Mouse (Mus musculus): ENCODE data around the gene Nr1h3. TPM values are rescaled to one million over a fixed set of nuclear protein-coding genes. Genes with fewer than 3 reads are reported as not detected.

Gene Nr1h3
- polyA plus RNA-seq, 1 experiment from 2014 or later: 1.1 TPM

DNA sequence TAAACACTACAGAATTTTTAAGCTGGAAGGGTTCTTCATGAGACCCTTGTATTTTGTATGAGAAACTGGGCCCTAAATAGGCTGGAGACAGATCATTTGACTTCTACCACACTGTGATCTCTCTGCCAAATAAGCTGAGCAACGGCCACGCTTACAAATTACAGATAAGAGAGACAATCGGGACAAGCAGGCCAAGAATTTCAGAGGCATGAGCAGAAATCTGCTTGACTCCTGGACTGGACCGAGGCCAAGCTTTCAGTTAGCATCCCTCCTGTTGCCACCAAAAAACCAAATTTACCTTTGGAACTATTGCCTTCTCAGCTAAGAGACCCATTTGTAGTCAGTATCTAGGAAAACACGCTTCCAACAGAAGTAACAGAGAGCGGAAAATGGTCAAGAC, 42.0 kb downstream of the Nr1h3 start:
- no peak overlapping the region for H3K27ac ChIP-seq (ENCODE audit: low read depth, low read length)
- H3K9me3 ChIP-seq (ENCODE audit: control insufficient read depth, low read length): no peaks in the 10 kb centered on the region
- H3K4me2 ChIP-seq (ENCODE audit: low read depth): no peak overlapping the region
- WGBS: 96% methylated on average over 6 of the region's 6 CpGs
- H3K9ac ChIP-seq (ENCODE audit: low read length): no peak overlapping the region
- H3K27me3 ChIP-seq (ENCODE audit: control insufficient read depth, insufficient read depth, low read length): no peaks in the 10 kb centered on the region
- ATAC-seq (ENCODE audit: insufficient read depth, low FRiP score, low TSS enrichment) (no peak), DNase-seq (ENCODE audit: low spot score) (no peak)
- H3K4me3 ChIP-seq (ENCODE audit: low read depth, low read length): no peak overlapping the region
- no peaks in the 10 kb centered on the region for H3K4me1 ChIP-seq (ENCODE audit: control insufficient read depth, insufficient read depth, low read length)
- peaks cover 5% of the 10 kb centered on the region for H3K36me3 ChIP-seq (ENCODE audit: control insufficient read depth, insufficient read depth, low read length)

DNA sequence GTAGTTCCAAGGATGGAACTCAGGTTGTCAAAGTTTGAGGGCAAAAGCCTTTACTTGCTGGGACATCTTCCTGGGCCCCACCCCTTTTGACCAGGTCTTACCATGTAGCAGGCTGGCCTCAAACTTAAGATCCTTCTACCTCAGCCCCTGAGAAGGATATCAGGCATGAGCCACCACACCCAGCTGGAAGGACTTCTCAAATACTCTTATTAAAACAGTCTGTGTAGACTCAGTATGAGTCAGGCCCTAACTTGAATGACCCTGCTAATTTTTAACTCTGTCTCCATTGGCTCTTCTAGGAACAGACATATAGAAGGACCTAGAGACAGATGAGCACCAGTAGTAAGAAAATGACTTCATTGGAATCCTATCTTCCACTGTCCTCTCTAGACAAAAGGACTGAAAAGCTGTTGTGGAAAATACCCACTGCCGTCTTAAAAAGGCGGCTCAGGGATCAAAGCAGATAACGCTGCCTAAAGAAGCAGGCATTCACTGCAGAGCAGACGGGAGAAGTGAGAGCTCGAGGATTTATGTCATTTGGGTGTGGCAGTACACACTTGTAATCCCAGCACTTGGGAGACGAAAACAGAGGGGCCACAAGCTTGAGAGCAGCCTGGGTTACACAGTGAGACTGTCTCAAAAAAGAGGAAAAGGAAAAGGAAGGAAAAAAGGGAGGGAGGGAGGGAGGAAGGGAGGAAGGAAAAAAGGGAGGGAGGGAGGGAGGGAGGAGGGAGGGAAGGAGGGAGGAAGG, 45.5 kb downstream of the Nr1h3 start:
- Histone ChIP-seq H3K4me3 (ENCODE audit: low read depth, low read length) (no peak overlapping the region), H3K4me1 (ENCODE audit: control insufficient read depth, insufficient read depth, low read length) (no peaks in the 10 kb centered on the region), H3K36me3 (ENCODE audit: control insufficient read depth, insufficient read depth, low read length) (peaks cover 2% of the 10 kb centered on the region; the same call in 1 of the 2 replicates), H3K9ac (ENCODE audit: low read length) (no peak overlapping the region), H3K9me3 (ENCODE audit: control insufficient read depth, low read length) (no peaks in the 10 kb centered on the region), H3K27ac (ENCODE audit: low read depth, low read length) (no peak overlapping the region), H3K27me3 (ENCODE audit: control insufficient read depth, insufficient read depth, low read length) (no peaks in the 10 kb centered on the region), H3K4me2 (ENCODE audit: low read depth) (no peak overlapping the region)
- DNase-seq (ENCODE audit: low spot score) (no peak), ATAC-seq (ENCODE audit: insufficient read depth, low FRiP score, low TSS enrichment) (no peak)
- WGBS: 21% methylated on average over 6 of the region's 6 CpGs

DNA sequence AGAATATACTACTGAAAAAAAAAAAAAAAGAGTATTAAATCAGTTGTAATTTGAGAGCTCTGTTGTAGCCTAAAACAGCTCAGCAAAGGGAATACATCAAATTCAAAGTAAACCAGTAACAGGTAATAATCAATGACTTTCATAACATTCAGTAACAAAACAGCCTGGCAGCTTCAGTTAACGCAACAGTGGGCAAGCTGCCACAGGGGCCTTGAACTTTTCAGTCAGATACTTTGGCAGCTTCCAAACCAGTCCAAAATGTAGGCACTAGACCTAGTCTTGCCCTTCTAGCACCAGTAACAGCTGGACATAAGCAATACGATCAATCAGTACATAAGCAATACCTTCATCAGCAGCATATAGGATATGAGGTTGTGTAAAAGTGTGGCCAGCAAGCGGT, 48.5 kb downstream of the Nr1h3 start:
- 95% methylated on average over 3 of the region's 3 CpGs for WGBS
- DNase-seq (ENCODE audit: low spot score) (no peak), ATAC-seq (ENCODE audit: insufficient read depth, low FRiP score, low TSS enrichment) (no peak)
- Histone ChIP-seq H3K27me3 (ENCODE audit: control insufficient read depth, insufficient read depth, low read length) (no peaks in the 10 kb centered on the region), H3K36me3 (ENCODE audit: control insufficient read depth, insufficient read depth, low read length) (peaks cover 4% of the 10 kb centered on the region; the same call in 1 of the 2 replicates), H3K9ac (ENCODE audit: low read length) (no peak overlapping the region), H3K4me3 (ENCODE audit: low read depth, low read length) (no peak overlapping the region), H3K4me2 (ENCODE audit: low read depth) (no peak overlapping the region), H3K4me1 (ENCODE audit: control insufficient read depth, insufficient read depth, low read length) (no peaks in the 10 kb centered on the region), H3K27ac (ENCODE audit: low read depth, low read length) (no peak overlapping the region), H3K9me3 (ENCODE audit: control insufficient read depth, low read length) (no peaks in the 10 kb centered on the region)

DNA sequence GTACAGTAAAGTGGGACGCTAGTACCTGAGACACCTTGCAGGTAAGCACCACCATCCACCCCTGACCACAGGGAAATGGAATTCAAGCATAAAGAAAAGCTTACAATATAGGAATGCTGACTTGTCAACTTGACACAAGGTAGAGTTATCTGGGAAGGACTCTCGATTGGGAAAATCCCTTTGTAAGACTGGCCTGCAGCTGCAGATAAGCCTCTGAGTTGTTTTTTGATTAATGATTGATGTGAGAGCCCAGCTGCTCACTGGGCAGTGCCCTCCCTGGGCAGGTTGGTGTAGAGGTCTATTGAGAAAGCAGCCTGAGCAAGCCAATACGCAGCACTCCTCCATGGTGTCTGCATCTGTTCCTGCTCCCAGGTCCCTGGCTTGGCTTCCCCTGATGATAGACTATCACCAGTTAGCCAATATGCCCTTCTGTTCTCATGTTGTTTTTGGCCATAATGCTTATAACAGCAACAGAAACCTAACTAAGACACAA, 49.7 kb downstream of the Nr1h3 start:
- no peaks in the 10 kb centered on the region for H3K9me3 ChIP-seq (ENCODE audit: control insufficient read depth, low read length)
- no peak for ATAC-seq (ENCODE audit: insufficient read depth, low FRiP score, low TSS enrichment)
- no peak for DNase-seq (ENCODE audit: low spot score)
- H3K36me3 ChIP-seq (ENCODE audit: control insufficient read depth, insufficient read depth, low read length): peaks cover 4% of the 10 kb centered on the region; the same call in 1 of the 2 replicates
- no peak overlapping the region for H3K4me3 ChIP-seq (ENCODE audit: low read depth, low read length)
- H3K27ac ChIP-seq (ENCODE audit: low read depth, low read length): no peak overlapping the region
- H3K27me3 ChIP-seq (ENCODE audit: control insufficient read depth, insufficient read depth, low read length): no peaks in the 10 kb centered on the region
- 95% methylated on average over 3 of the region's 3 CpGs for WGBS
- no peak overlapping the region for H3K9ac ChIP-seq (ENCODE audit: low read length)
- H3K4me1 ChIP-seq (ENCODE audit: control insufficient read depth, insufficient read depth, low read length): no peaks in the 10 kb centered on the region
- H3K4me2 ChIP-seq (ENCODE audit: low read depth): no peak overlapping the region

DNA sequence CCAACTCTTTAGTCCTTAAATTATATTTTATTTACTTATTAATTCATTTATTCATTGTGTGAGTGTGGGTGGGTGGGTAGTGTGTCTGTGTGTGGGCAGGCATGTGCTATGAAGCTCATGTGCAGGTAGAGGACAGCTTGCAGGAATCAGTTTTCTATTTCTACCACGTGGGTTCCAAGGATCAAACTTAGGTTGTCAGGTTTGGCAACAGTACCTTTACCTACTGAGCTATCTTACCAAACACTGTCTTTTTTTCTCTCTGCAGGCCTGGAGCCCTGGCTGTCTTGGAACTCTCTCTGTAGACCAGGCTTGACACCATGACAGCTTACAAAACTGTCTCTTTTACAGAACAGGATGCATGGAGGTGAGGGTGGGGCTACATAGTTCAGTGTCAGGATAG, 51.3 kb downstream of the Nr1h3 start:
- no peaks in the 10 kb centered on the region for H3K9me3 ChIP-seq (ENCODE audit: control insufficient read depth, low read length)
- WGBS: 77% methylated on average over 1 of the region's 1 CpGs
- no peak overlapping the region for H3K27ac ChIP-seq (ENCODE audit: low read depth, low read length)
- ATAC-seq (ENCODE audit: insufficient read depth, low FRiP score, low TSS enrichment): no peak
- no peak overlapping the region for H3K4me3 ChIP-seq (ENCODE audit: low read depth, low read length)
- H3K27me3 ChIP-seq (ENCODE audit: control insufficient read depth, insufficient read depth, low read length): no peaks in the 10 kb centered on the region
- no peaks in the 10 kb centered on the region for H3K4me1 ChIP-seq (ENCODE audit: control insufficient read depth, insufficient read depth, low read length)
- H3K4me2 ChIP-seq (ENCODE audit: low read depth): no peak overlapping the region
- peaks cover 3% of the 10 kb centered on the region for H3K36me3 ChIP-seq (ENCODE audit: control insufficient read depth, insufficient read depth, low read length)
- DNase-seq (ENCODE audit: low spot score): no peak
- no peak overlapping the region for H3K9ac ChIP-seq (ENCODE audit: low read length)

DNA sequence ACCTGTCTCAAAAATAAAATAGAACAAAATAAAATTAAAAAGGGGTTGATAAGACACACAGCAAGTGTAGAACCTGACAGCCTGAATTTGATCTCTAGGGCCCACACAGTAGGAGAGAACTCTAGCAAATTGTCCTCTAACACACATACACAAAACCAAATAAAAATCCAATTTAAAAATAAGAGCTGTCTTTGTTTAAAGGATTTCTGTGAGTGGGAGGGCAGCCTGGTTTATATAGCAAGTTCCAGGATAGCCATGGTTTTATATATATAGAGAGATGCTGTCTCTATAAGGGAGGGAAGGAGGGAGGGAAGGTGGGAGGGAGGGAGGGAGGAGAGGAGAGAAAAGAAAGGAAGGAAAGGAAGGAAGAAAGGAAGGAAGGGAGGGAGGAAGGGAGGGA, 54.5 kb downstream of the Nr1h3 start:
- ATAC-seq (ENCODE audit: insufficient read depth, low FRiP score, low TSS enrichment) (no peak), DNase-seq (ENCODE audit: low spot score) (no peak)
- no peaks in the 10 kb centered on the region for H3K4me1 ChIP-seq (ENCODE audit: control insufficient read depth, insufficient read depth, low read length)
- H3K4me3 ChIP-seq (ENCODE audit: low read depth, low read length): no peak overlapping the region
- H3K27ac ChIP-seq (ENCODE audit: low read depth, low read length): no peak overlapping the region
- H3K36me3 ChIP-seq (ENCODE audit: control insufficient read depth, insufficient read depth, low read length): peaks cover 4% of the 10 kb centered on the region
- no peak overlapping the region for H3K9ac ChIP-seq (ENCODE audit: low read length)
- H3K4me2 ChIP-seq (ENCODE audit: low read depth): no peak overlapping the region
- no peaks in the 10 kb centered on the region for H3K27me3 ChIP-seq (ENCODE audit: control insufficient read depth, insufficient read depth, low read length)
- H3K9me3 ChIP-seq (ENCODE audit: control insufficient read depth, low read length): no peaks in the 10 kb centered on the region

DNA sequence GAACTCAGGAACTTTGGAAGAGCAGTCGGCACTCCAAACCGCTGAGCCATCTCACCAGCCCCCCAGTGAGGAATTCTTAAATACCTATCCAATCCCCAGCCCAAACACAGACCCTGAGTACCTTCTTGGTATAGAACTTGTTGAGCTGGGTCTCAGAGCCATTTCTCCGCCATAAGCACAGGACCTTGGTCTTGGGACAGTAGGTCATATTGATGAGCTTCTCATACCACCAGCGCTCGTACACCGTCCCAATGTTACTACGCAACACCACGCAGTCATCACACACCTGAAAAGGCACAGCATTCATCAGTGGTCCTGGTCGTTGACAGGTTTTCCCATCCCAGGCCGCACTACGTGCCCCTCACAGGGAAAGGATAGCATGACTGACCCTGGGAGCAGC, 59.2 kb downstream of the Nr1h3 start:
- no peak overlapping the region for H3K27ac ChIP-seq (ENCODE audit: low read depth, low read length)
- 95% methylated on average over 11 of the region's 11 CpGs for WGBS
- ATAC-seq (ENCODE audit: insufficient read depth, low FRiP score, low TSS enrichment) (no peak), DNase-seq (ENCODE audit: low spot score) (no peak)
- H3K27me3 ChIP-seq (ENCODE audit: control insufficient read depth, insufficient read depth, low read length): no peaks in the 10 kb centered on the region
- H3K4me1 ChIP-seq (ENCODE audit: control insufficient read depth, insufficient read depth, low read length): no peaks in the 10 kb centered on the region
- no peak overlapping the region for H3K4me3 ChIP-seq (ENCODE audit: low read depth, low read length)
- H3K4me2 ChIP-seq (ENCODE audit: low read depth): no peak overlapping the region
- H3K9ac ChIP-seq (ENCODE audit: low read length): no peak overlapping the region
- H3K9me3 ChIP-seq (ENCODE audit: control insufficient read depth, low read length): no peaks in the 10 kb centered on the region
- H3K36me3 ChIP-seq (ENCODE audit: control insufficient read depth, insufficient read depth, low read length): peaks cover 5% of the 10 kb centered on the region; the same call in 1 of the 2 replicates

DNA sequence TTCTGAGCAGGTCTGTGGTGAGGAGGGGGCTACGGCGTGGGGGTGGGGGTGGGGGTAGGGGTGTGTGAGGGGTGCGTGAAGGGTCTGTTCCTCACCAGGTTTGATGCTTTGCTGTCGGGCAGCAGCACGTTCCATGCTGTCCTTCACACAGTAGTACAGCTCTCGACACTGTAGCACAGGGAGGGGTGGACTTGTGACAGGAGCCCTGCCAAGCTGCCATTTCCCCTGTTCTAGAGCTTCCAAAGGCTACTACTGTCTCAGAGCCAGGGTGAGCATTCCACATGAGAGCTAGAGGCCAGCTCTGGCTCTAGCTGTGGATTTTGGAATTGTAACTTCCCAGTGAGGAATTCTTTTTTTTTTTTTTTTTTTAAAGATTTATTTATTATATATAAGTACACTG, 59.7 kb downstream of the Nr1h3 start:
- DNase-seq (ENCODE audit: low spot score): no peak
- no peak overlapping the region for H3K4me3 ChIP-seq (ENCODE audit: low read depth, low read length)
- no peak overlapping the region for H3K27ac ChIP-seq (ENCODE audit: low read depth, low read length)
- WGBS: 95% methylated on average over 6 of the region's 6 CpGs
- H3K36me3 ChIP-seq (ENCODE audit: control insufficient read depth, insufficient read depth, low read length): peaks cover 5% of the 10 kb centered on the region; the same call in 1 of the 2 replicates
- no peak for ATAC-seq (ENCODE audit: insufficient read depth, low FRiP score, low TSS enrichment)
- H3K9ac ChIP-seq (ENCODE audit: low read length): no peak overlapping the region
- H3K27me3 ChIP-seq (ENCODE audit: control insufficient read depth, insufficient read depth, low read length): no peaks in the 10 kb centered on the region
- H3K4me2 ChIP-seq (ENCODE audit: low read depth): no peak overlapping the region
- H3K9me3 ChIP-seq (ENCODE audit: control insufficient read depth, low read length): no peaks in the 10 kb centered on the region
- no peaks in the 10 kb centered on the region for H3K4me1 ChIP-seq (ENCODE audit: control insufficient read depth, insufficient read depth, low read length)

DNA sequence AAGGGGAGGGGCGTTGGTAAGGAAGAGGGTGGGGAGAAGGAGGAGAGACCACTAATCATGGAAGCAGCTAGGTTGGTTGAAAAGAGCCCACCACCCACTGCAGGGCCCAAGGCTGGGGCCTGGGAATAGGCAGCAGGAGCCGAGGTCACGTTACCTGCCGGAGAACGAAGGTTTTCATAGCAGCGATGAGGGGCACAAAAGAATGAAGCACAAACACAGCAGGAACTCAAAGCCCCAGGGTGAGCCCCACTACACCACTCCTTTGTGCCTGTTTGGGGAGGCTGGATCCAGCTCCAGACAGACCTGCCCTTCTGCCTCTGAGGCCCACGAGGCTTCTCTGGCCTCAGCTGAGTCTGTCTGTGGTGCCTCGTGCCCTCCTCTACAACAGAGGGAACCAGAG, 62.9 kb downstream of the Nr1h3 start:
- Histone ChIP-seq H3K4me2 (ENCODE audit: low read depth) (no peak overlapping the region), H3K27ac (ENCODE audit: low read depth, low read length) (no peak overlapping the region), H3K9me3 (ENCODE audit: control insufficient read depth, low read length) (no peaks in the 10 kb centered on the region), H3K36me3 (ENCODE audit: control insufficient read depth, insufficient read depth, low read length) (0 out of 2 replicates have a peak, but pooled peaks cover 3% of the 10 kb centered on the region), H3K9ac (ENCODE audit: low read length) (no peak overlapping the region), H3K4me3 (ENCODE audit: low read depth, low read length) (no peak overlapping the region), H3K27me3 (ENCODE audit: control insufficient read depth, insufficient read depth, low read length) (no peaks in the 10 kb centered on the region), H3K4me1 (ENCODE audit: control insufficient read depth, insufficient read depth, low read length) (no peaks in the 10 kb centered on the region)
- ATAC-seq (ENCODE audit: insufficient read depth, low FRiP score, low TSS enrichment) (no peak), DNase-seq (ENCODE audit: low spot score) (no peak)
- 78% methylated on average over 8 of the region's 8 CpGs for WGBS
